Mouse (Mus musculus): ENCODE results near the gene Tpd52l2. TPM values are rescaled to one million over a fixed set of nuclear protein-coding genes. Genes with fewer than 3 reads are reported as not detected.
A peak's percentile ranks its signal among the peaks of the same experiment; 100 is the strongest.

Tpd52l2 gene
- polyA plus RNA-seq, 1 experiment from 2014 or later, result 88.2 TPM

DNA sequence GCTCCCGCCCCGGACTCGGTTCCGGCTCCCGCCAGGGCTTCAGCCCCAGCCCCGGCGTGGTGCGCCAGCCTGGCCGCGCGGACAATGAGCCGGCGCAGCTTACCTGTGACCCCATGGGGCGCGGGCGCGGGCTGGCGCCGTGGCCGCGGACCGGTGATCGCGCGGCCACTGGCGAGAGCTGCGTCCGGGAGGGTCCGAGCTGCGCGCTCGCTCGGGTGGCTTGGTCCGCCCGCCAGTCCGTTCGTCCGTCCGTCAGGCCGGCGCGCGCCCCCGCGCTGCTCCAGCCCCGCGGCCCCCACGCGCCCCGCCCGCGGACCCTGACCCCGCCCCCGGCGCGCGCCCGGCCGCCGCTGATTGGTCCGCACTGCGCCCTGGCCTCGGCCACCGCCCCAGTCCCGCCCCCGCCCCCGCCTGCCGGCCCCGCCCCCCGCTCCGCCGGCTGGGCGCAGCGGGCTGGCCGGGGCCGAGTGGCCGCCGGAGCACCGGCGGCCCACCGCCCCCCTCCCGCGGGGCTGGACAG, 37.7 kb upstream of the Tpd52l2 start, which contains the start of gene Zbtb46:
TSS of gene Zbtb46 (minus strand) at position 274 of the 520 bp plus-strand sequence.
- no peaks in the 10 kb centered on the region for H3K36me3 ChIP-seq (ENCODE audit: control insufficient read depth, insufficient read depth)
- peak within 1 kb of the TSS; percentile 86 for H3K4me3 ChIP-seq (ENCODE audit: low read depth, low read length)
- H3K9ac ChIP-seq (ENCODE audit: low read depth, low read length), result peak within 1 kb of the TSS; percentile 62
- H3K27me3 ChIP-seq (replicated peaks; ENCODE audit: control insufficient read depth, insufficient read depth, low read length), result peaks cover 54% of the 10 kb centered on the region
- 1% methylated on average over 45 of the region's 83 CpGs for WGBS
- peak; percentile 89 for ATAC-seq
- peak within 1 kb of the TSS; percentile 22 for H3K27ac ChIP-seq (ENCODE audit: low read depth, low read length)
- no peak for TF ChIP-seq CTCF (IDR thresholded peaks at IDR 0.05; ENCODE audit: low read depth)
- peak within 1 kb of the TSS; percentile 100 for H3K4me2 ChIP-seq (replicated peaks; ENCODE audit: low read depth)
- H3K4me1 ChIP-seq (replicated peaks; ENCODE audit: control insufficient read depth, insufficient read depth, low read length), result no peaks in the 10 kb centered on the region
- no peaks in the 10 kb centered on the region for H3K9me3 ChIP-seq (ENCODE audit: control insufficient read depth)

DNA sequence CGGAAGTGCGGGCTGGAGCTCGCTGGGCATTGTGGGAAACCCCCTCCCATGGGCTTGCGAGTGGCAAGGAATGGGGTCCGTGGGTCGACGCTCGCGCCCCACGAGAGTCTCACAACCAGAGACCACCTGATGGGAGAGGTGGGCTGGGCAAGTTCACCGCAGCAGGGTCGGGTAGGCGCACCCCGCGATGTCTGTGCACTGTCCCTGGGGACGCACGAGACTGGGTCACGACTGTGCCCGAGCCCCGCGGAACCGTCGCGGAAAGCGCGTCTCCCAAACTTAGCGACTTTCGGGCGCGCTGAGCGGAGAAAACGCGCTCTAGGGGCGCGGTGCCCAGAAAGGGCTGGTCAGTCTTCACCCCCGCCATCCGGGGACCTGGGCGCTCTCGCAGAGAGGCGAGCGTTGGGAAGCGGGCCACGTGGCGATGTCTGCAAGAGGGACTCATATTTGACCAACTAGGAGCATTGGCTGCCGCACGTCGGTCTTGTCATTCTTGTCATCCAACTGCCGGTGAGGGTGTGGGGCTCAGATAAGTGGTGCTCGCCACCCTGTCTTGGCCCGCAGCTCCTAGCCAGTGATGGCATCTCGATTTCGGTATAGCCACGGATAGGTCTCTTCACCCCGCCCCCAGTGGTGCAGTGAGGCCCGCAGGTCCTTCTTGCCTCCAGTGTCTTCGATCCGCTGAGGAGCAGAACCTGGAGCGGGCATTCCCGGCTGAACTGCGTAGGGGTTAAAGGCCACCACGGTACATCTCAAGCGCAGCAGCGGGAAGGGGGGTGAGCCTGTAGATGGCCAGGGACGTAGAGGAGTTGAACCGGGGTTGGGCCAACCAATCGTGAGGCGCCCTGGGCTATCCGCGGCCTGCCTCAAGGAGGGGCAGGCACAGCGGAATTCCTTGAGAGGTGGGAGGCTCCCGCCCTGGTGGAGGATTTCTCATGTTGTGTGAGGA, 37.0 kb upstream of the Tpd52l2 start:
- Histone ChIP-seq H3K4me2 (replicated peaks; ENCODE audit: low read depth) (peak overlapping the region; percentile 100), H3K9me3 (ENCODE audit: control insufficient read depth) (no peaks in the 10 kb centered on the region), H3K27ac (ENCODE audit: low read depth, low read length) (peak overlapping the region; percentile 22), H3K4me3 (ENCODE audit: low read depth, low read length) (peak overlapping the region; percentile 86), H3K9ac (ENCODE audit: low read depth, low read length) (peak overlapping the region; percentile 62), H3K4me1 (replicated peaks; ENCODE audit: control insufficient read depth, insufficient read depth, low read length) (no peaks in the 10 kb centered on the region), H3K36me3 (ENCODE audit: control insufficient read depth, insufficient read depth) (no peaks in the 10 kb centered on the region), H3K27me3 (replicated peaks; ENCODE audit: control insufficient read depth, insufficient read depth, low read length) (peaks cover 47% of the 10 kb centered on the region)
- TF ChIP-seq CTCF (IDR thresholded peaks at IDR 0.05; ENCODE audit: low read depth), result peak; percentile 20; the same call in 1 of the 2 replicates
- ATAC-seq, result peak; percentile 36
- WGBS, result under 1% methylated on average over 69 of the region's 71 CpGs

DNA sequence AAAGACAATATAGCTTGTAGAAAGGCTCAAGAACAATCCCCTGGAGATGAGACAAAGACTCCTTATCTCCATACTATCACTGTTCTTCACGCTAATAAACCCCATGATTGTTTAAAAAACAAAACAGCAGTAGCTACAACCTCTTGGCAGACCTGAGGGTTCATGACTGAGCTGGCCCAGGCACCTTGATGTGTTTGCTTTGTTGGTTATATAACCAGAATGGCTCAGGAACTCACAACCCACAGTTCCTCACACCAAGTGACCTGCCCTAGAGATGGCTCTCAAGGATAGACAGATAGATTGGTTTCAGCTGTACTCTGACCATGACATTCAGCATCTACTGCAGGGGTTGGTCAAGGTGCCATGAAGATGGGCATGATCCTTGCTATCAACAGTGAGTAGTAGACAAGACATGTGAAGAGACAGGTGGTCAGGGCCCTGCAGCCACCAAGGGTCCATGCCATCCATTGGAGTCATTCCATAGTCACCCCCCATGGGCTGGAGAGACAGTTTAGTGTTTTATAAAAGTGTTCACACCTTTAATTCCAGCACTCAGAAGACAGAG, 35.3 kb upstream of the Tpd52l2 start:
- H3K4me3 ChIP-seq (ENCODE audit: low read depth, low read length), result no peak overlapping the region
- no peak overlapping the region for H3K4me2 ChIP-seq (replicated peaks; ENCODE audit: low read depth)
- H3K27ac ChIP-seq (ENCODE audit: low read depth, low read length), result no peak overlapping the region
- H3K9ac ChIP-seq (ENCODE audit: low read depth, low read length), result no peak overlapping the region
- TF ChIP-seq CTCF (IDR thresholded peaks at IDR 0.05; ENCODE audit: low read depth), result no peak
- 87% methylated on average over 1 of the region's 1 CpGs for WGBS
- no peak for ATAC-seq
- H3K4me1 ChIP-seq (replicated peaks; ENCODE audit: control insufficient read depth, insufficient read depth, low read length), result no peaks in the 10 kb centered on the region
- no peaks in the 10 kb centered on the region for H3K9me3 ChIP-seq (ENCODE audit: control insufficient read depth)
- H3K27me3 ChIP-seq (replicated peaks; ENCODE audit: control insufficient read depth, insufficient read depth, low read length), result peaks cover 41% of the 10 kb centered on the region
- H3K36me3 ChIP-seq (ENCODE audit: control insufficient read depth, insufficient read depth), result no peaks in the 10 kb centered on the region

DNA sequence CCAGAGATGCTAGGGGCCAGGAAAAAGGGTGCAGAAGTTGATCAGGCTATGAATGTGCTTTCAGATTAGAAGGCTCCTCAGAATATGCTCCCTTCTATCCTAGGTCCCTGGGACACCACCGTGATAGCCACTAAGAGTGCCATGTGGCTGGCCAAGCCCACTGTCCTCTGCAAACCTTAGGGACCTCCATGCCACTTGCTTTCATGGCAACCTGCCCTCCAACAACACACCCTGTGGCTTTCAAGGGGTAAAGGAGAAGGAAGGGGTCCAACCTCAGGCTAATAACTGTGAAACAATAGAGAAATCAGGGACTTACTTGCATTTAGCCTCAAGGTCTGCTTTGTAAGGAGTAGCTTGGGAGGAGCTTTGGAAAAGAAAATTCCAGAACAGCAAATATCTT, 34.3 kb upstream of the Tpd52l2 start:
- Histone ChIP-seq H3K27me3 (replicated peaks; ENCODE audit: control insufficient read depth, insufficient read depth, low read length) (peaks cover 33% of the 10 kb centered on the region), H3K9ac (ENCODE audit: low read depth, low read length) (no peak overlapping the region), H3K4me1 (replicated peaks; ENCODE audit: control insufficient read depth, insufficient read depth, low read length) (no peaks in the 10 kb centered on the region), H3K4me2 (replicated peaks; ENCODE audit: low read depth) (no peak overlapping the region), H3K36me3 (ENCODE audit: control insufficient read depth, insufficient read depth) (no peaks in the 10 kb centered on the region), H3K4me3 (ENCODE audit: low read depth, low read length) (no peak overlapping the region), H3K27ac (ENCODE audit: low read depth, low read length) (no peak overlapping the region), H3K9me3 (ENCODE audit: control insufficient read depth) (no peaks in the 10 kb centered on the region)
- WGBS, result 88% methylated on average over 1 of the region's 1 CpGs
- ATAC-seq, result no peak
- no peak for TF ChIP-seq CTCF (IDR thresholded peaks at IDR 0.05; ENCODE audit: low read depth)

DNA sequence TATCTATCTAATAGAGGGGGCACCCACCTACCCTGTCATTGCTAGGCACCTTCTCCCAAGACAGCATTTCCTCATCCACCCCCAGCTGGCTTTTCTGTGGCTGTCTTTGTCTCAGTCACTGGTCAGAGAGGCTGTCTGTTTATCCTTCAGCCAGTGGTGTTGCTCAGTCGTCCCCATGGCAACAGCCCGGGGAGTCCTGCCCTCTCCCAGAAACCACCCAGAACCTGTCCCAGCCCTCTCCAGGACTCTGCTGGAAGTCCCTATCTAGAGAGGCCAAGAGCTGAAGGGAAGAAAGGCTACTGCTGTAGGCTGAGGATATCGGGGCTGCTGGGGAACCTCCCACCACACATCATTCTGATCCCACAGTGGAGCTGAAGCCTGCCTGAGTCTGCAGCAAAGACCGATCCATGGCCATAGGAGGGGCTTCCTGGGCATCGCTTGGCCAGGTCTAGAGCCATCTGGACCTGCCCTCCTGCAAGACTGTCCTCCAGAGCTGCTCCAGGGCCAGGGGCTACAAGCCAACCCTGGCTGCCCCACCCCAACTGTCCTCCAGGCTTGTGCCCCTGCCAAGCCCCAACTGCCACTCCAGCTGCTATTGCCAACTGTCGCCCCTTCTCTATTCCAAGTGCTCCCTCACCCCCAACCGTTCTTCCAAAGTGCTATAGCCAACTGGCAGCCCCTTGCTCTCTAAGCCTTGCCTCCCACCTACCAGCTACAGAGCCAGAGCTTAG, 33.8 kb upstream of the Tpd52l2 start:
- Histone ChIP-seq H3K4me2 (replicated peaks; ENCODE audit: low read depth) (no peak overlapping the region), H3K4me3 (ENCODE audit: low read depth, low read length) (no peak overlapping the region), H3K36me3 (ENCODE audit: control insufficient read depth, insufficient read depth) (no peaks in the 10 kb centered on the region), H3K27me3 (replicated peaks; ENCODE audit: control insufficient read depth, insufficient read depth, low read length) (peaks cover 31% of the 10 kb centered on the region), H3K9ac (ENCODE audit: low read depth, low read length) (no peak overlapping the region), H3K4me1 (replicated peaks; ENCODE audit: control insufficient read depth, insufficient read depth, low read length) (no peaks in the 10 kb centered on the region), H3K9me3 (ENCODE audit: control insufficient read depth) (no peaks in the 10 kb centered on the region), H3K27ac (ENCODE audit: low read depth, low read length) (no peak overlapping the region)
- no peak for TF ChIP-seq CTCF (IDR thresholded peaks at IDR 0.05; ENCODE audit: low read depth)
- WGBS, result 37% methylated on average over 7 of the region's 7 CpGs
- no peak for ATAC-seq

DNA sequence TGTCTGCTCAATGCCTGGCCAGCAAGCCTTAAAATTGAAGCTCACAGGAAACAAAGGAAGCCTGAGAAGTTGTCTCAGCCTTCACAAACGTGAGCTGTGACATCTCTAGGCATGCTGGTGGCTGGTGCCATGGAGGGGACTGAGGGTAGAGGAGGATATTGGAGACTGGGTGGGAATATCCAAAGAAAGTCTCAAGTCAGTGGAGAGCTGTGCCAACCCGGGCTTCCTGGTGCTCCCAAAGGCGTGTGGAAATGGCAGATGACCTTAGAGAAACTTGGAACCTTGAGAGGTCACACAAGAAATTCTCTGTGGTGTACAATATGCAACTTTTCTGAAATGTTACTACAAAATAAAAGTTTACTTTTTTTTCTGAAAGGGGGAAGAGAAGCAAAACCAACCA, 31.5 kb upstream of the Tpd52l2 start:
- H3K4me1 ChIP-seq (replicated peaks; ENCODE audit: control insufficient read depth, insufficient read depth, low read length), result no peaks in the 10 kb centered on the region
- no peaks in the 10 kb centered on the region for H3K9me3 ChIP-seq (ENCODE audit: control insufficient read depth)
- H3K27me3 ChIP-seq (replicated peaks; ENCODE audit: control insufficient read depth, insufficient read depth, low read length), result peaks cover 12% of the 10 kb centered on the region
- no peaks in the 10 kb centered on the region for H3K36me3 ChIP-seq (ENCODE audit: control insufficient read depth, insufficient read depth)
- TF ChIP-seq CTCF (IDR thresholded peaks at IDR 0.05; ENCODE audit: low read depth), result no peak
- H3K4me3 ChIP-seq (ENCODE audit: low read depth, low read length), result no peak overlapping the region
- no peak overlapping the region for H3K9ac ChIP-seq (ENCODE audit: low read depth, low read length)
- no peak overlapping the region for H3K4me2 ChIP-seq (replicated peaks; ENCODE audit: low read depth)
- ATAC-seq, result no peak
- 56% methylated on average over 3 of the region's 3 CpGs for WGBS
- H3K27ac ChIP-seq (ENCODE audit: low read depth, low read length), result no peak overlapping the region

Measured in intestine, postnatal 0 days (tissue).